Mouse (Mus musculus): ENCODE results near the gene Gm6408. TPM values are rescaled to one million over a fixed set of nuclear protein-coding genes. Genes with fewer than 3 reads are reported as not detected.

The Gm6408 gene
- total RNA-seq, 2 experiments from 2014 or later, result not detected

Other genes with a start within 250 kb of the Gm6408 start
- 10 to 100 TPM; 64.9 to 66.0 TPM for gene Wasf3, start 97.0 kb upstream of the Gm6408 start, total RNA-seq (2021)
- not detected for gene Gm6370, start 9.4 kb downstream of the Gm6408 start, total RNA-seq (2021)
- gene 4930449I24Rik, start 20.4 kb downstream of the Gm6408 start, total RNA-seq (2021), result not detected
- not detected for gene Gm3402, start 32.2 kb downstream of the Gm6408 start, total RNA-seq (2021)
- gene Gm3404, start 43.8 kb downstream of the Gm6408 start, total RNA-seq (2021), result not detected
- not detected for gene Gm3409, start 55.7 kb downstream of the Gm6408 start, total RNA-seq (2021)
- gene Gm3415, start 74.2 kb downstream of the Gm6408 start, total RNA-seq (2021), result not detected
- gene Gpr12, start 103.3 kb downstream of the Gm6408 start, total RNA-seq (2021), result 10 to 100 TPM; 53.2 to 57.0 TPM